Mouse (Mus musculus): ENCODE data around the gene Kcnk5.

GRCm38 (mm10) chr14:20175114-20175513, 6.5 kb downstream of the Kcnk5 start:
- TF ChIP-seq CTCF (IDR thresholded peaks at IDR 0.05 in 2 of 3, conservative IDR thresholded peaks at IDR 0.05 in 1 of 3; ENCODE audit: control insufficient read depth in 1 of 3, insufficient read depth in 1 of 3, low read depth in 2 of 3, low read length in 3 of 3, poor library complexity in 1 of 3, severe bottlenecking in 1 of 3), result no peak
- TF ChIP-seq GABPA (IDR thresholded peaks at IDR 0.05; ENCODE audit: low read depth, low read length), result no peak
- TF ChIP-seq MEF2A (IDR thresholded peaks at IDR 0.05; ENCODE audit: extremely low read depth, insufficient replicate concordance, low read depth, low read length, poor library complexity, severe bottlenecking), result no peak
- no peak for TF ChIP-seq TCF12 (IDR thresholded peaks at IDR 0.05; ENCODE audit: low read depth, low read length)
- no peak for TF ChIP-seq BHLHE40 (IDR thresholded peaks at IDR 0.05; ENCODE audit: borderline replicate concordance, low read depth, low read length)

Data from MEL (cell line).